Mouse (Mus musculus) thymus, adult 2 months (tissue): ENCODE measurements at regions not wholly inside any gene's neighbourhood (a gene's known extent, or its start where the extent isn't known, plus 50 kb on each side); places are given as distances from the start of the nearest gene placed in this dataset.
A peak's percentile ranks its signal among the peaks of the same experiment; 100 is the strongest.

Experiments
- CTCF ChIP-seq: fragments of 200-500 bp; IDR thresholded peaks from 2 replicates; pipeline ENCODE4 v1.5.1; 2012; ENCODE audit warnings: mild to moderate bottlenecking, control low read depth, low read length, moderate library complexity, borderline replicate concordance; ENCODE audit not compliant: control insufficient read depth, poor library complexity, insufficient read depth; ENCODE audit errors: extremely low read depth
- POLR2A ChIP-seq: fragments of 200-500 bp; IDR thresholded peaks from 2 replicates; pipeline ENCODE4 v1.6.1; 2012; ENCODE audit warnings: mild to moderate bottlenecking, low read length, control low read depth, moderate library complexity; ENCODE audit not compliant: control insufficient read depth, poor library complexity, insufficient read depth; ENCODE audit errors: extremely low read depth

DNA sequence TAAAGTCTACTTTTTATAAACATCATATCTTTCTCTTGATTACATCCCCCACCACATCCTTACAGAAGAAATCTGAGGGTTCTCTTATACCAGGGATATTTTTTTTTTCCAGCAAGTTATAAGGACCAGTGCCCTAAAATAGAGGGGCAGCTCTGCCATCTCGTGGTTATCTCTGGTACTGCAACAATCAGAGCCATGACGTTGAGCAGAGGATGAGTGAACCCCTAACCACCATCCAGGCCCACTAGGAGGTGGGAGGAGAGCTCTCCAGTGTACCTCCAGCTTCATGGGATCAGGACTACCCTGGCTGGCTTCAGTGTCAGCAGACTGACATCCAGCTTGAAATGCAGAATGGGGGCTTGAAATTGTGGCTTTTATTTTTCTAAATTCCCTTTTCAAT lies 107.2 kb upstream of the Chrna7 start:
- TF ChIP-seq POLR2A = no peak
- TF ChIP-seq CTCF = peak; percentile 24; the same call in 1 of the 2 replicates
